Mouse (Mus musculus): Measurements from ENCODE around the gene Gm49358.

Gene Gm49358

GRCm38 (mm10) chr10:86814292-86815131 lies 50.7 kb downstream of the Gm49358 start:
- no peak for DNase-seq (ENCODE audit: low spot score)

DNA sequence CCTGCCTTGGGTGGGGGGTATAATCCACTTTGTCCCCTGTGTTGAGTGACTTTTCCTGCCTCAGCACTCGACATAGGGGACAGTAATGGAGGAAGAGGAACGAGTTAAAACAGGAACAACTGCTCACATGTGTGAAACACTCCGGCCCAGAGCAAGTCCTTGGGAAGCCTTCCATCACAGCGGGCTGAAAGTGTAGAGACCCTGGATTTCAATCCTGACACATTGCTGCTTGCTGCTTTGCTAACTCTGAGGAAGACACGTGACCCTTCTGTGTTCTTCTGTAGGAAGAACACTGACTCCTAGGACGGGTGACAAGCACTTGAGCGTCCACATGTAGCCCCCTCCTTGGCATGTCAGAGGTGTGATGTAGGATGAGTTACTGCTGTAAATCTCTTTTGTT lies 51.4 kb downstream of the Gm49358 start:
- no peak for DNase-seq (ENCODE audit: low spot score)

DNA sequence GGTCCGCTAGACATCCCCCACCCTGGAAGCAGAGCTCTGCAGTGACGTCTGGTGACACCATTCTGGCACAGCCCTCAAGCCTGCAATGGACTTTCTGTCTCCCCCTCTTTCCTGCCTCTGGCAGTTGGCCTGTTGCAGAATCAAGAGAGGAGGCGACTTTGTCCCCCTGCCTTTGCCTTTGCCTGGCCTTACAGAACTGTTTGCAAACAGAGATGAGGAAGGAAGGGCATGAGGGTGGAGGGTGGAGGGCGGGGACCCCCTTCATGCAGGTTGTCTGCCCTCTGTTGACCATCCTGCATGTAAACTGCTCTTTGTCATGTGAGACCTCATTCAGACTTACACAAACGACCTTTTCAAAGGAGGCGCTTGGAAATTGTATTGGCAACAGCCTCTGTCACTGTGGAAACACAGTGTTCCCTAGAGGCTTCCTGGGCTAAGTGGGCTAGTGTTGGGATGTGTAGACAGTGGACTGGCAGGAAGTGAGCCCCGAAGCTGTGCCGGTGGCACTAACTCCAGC lies 55.9 kb downstream of the Gm49358 start:
- DNase-seq (ENCODE audit: low spot score): peak; percentile 64

GRCm38 (mm10) chr10:86821014-86821413 lies 57.2 kb downstream of the Gm49358 start:
- DNase-seq (ENCODE audit: low spot score): no peak

DNA sequence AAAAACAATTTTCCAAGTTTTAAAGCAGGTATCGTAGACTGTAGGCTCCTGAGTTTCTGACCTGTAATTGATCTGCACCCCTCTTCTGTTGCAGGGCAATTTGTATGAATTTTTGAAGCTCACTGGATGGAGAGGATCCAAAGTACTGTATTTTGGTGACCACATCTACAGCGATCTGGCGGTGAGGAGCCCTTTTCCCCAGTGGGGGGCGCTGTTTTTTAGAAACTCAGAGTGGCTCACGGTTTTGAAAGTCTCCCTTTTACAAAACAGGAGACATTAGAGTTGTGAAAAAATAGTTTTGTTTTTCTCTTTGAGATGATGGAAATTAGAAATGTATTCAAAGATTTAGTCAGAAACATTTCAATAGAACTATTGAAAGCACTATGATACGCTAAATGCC lies 60.3 kb downstream of the Gm49358 start:
- DNase-seq (ENCODE audit: low spot score): no peak

- peak; percentile 43 for DNase-seq (ENCODE audit: low spot score)
Observed at GRCm38 (mm10) chr10:86824871-86825270, 61.1 kb downstream of the Gm49358 start.

DNA sequence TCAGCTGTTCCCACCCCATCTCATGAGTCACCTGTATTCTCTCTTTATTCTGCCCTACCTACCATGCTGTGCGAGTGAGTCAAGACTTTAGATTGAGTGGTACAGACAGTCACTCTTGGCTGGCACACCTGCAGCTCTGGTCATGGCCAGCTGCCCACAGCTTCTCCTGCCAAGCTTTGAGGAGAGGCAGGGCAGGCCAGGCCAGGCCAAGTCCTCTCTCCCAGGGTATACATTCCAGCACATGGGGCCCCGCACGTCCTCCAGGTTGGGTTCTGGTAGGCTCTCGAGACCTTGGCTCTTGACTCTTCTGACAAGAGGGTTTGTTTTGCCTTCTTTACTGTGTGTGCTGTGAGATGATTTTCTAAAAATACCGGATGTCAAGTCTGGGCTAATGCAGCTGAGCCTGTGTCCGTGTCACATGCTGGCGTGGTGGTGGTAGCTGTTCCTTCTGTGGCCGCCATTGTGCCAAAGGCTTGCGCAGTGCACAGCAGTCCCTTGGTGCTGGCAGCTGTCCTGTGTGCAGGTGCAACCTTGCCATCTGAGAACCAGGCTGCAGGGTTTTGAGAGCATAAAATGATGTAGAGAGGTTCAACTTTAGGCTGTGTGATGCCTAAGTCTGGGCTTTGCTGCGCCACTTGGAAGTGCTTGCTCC lies 62.2 kb downstream of the Gm49358 start:
- no peak for DNase-seq (ENCODE audit: low spot score)

GRCm38 (mm10) chr10:86826929-86827328 lies 63.2 kb downstream of the Gm49358 start:
- no peak for DNase-seq (ENCODE audit: low spot score)

DNA sequence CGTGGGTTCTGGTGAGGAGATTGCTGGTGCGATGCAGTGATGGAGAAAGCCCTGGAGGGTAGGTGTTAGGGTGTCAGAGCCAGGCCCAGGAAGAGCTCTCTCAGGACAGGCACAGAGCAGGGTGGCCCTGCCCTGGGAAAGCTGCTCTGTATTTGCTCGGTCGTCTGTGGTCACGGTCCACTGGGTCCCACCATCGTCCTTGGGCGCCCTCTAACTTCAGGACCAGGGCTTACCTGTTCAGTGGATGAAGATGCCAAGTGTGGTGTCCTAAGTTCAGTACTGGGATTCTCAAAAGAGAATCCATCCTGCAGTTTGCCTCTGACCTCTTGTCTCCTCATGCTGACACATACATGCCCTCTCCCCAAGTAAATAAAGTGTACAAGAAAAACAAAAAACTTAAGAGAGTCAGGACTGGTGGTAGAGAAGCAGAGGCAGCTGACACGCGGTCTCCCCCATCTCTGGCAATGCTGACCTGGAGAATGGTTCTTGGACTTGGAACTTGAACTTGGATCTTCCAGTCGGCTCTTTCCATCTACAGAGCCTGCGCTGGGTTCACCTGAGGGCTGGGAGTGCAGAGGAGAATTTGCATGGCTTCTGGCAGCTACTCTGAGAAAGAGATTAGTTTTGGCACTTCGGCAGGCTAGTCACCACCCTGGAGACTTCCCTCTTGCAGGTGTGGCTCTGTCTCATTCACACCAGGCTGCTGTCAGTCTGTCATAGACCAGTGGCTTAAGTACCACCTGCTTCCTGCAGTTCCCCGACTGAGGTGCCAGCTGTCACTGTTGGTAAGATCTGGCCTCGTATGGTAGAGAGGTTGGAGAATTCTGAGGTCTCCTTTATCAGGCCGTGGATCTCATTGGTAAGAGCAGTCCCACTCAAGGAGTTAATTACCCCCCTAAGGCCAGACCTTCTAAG lies 64.7 kb downstream of the Gm49358 start:
- no peak for DNase-seq (ENCODE audit: low spot score)

DNA sequence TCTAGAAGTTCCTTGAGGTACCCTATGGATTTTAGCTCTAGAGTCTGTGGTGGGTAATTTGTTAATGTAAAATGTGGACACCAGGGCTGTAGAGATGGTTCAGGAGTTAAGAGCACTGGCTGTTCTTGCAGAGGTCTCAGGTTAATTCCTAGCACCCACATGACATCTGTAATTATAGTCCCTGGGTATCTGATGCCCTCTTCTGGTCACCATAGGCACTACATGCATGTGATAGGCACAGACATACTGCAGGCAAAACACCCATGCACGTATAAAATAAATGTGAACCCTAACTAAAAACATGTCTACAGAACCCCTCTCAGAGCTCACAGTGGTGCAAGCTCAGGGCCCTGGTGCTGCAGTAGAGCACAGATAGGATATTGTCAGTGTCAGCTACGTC lies 65.7 kb downstream of the Gm49358 start:
- no peak for DNase-seq (ENCODE audit: low spot score)

- DNase-seq (ENCODE audit: low spot score): no peak
Observed at GRCm38 (mm10) chr10:86836784-86837183, 73.0 kb downstream of the Gm49358 start.

- DNase-seq (ENCODE audit: low spot score): no peak
Observed at GRCm38 (mm10) chr10:86838827-86839226, 75.1 kb downstream of the Gm49358 start.

- DNase-seq (ENCODE audit: low spot score): no peak
Observed at GRCm38 (mm10) chr10:86842659-86843058, 78.9 kb downstream of the Gm49358 start.

GRCm38 (mm10) chr10:86846926-86847467 lies 83.2 kb downstream of the Gm49358 start:
- DNase-seq (ENCODE audit: low spot score): no peak

DNA sequence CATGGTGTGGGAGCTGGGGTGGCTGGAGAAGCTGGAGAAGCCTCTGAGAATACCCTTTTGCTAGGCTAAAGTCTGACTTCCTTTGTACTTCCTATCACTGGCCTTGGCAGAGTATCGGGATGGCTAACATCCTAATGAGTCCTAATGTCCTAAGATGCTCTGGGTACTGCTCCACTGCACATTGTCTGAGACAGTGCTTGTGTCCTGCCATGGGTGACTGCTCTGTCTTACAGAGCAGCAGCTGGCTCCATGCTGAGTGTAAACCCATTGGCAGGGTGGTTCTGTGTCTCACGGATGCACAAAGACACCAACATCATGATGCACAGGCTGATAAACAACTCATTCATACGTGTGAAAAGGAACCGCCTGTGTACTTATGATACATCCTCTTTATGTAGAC lies 85.3 kb downstream of the Gm49358 start:
- DNase-seq (ENCODE audit: low spot score): no peak

DNA sequence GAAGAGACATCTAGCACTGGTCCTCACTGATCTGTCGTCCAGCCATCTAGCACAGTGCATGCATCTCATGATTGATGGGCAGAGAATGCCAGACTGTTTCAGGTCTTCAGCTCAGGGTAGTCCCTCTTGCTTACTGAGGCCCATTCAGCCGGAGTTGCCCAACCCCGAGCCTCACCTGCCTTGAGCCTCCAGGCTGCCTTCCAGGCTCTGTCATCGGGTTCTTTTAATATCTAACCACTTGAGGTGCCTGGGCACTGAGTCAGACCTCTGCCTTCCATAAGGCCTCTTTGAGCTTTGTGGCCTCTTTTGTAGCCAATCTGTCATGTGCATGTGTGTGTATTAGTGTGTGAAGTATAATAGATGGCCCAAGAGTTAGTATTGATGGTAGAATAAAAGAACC lies 85.7 kb downstream of the Gm49358 start:
- DNase-seq (ENCODE audit: low spot score): no peak

DNA sequence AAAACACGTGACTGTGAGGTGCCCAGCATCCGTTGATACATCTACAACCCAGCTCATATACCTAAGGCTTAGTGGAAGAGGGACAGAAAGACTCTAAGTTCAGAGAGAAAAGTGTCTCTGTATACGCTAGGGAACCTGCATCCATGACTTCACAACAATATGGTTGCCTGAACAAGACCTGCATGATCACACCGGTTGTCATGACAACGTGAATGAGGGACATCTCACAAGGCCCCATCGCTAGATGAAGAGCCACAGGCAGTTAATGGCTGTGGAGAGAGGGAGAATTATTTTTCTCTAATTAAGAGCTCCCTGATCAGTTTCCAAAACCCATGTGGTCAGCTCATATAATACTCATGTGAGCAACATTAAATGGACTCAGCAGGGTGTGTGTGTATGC lies 88.4 kb downstream of the Gm49358 start:
- DNase-seq (ENCODE audit: low spot score): no peak

- DNase-seq (ENCODE audit: low spot score): no peak
Observed at GRCm38 (mm10) chr10:86853433-86853832, 89.7 kb downstream of the Gm49358 start.

- no peak for DNase-seq (ENCODE audit: low spot score)
Observed at GRCm38 (mm10) chr10:86860396-86860795, 96.6 kb downstream of the Gm49358 start.

DNA sequence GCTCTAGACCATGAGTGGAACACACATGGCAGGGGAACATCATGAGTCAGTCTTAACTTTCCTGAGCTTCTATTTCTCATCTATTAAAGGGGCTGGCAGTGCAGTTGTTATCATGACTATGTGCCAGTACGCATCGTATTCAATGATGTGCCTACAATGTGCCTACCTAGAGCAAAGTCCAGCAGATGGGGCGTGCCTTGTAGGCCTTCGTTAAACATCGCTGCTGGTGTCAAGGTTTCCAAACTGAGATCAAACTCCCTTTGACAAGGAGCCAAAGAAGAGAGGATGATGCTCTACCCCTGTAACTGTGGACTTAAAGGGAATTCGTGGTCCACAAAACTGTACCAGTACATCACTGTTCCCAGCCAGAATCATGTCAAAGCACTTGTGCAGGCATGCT lies 98.7 kb downstream of the Gm49358 start:
- no peak for DNase-seq (ENCODE audit: low spot score)

DNA sequence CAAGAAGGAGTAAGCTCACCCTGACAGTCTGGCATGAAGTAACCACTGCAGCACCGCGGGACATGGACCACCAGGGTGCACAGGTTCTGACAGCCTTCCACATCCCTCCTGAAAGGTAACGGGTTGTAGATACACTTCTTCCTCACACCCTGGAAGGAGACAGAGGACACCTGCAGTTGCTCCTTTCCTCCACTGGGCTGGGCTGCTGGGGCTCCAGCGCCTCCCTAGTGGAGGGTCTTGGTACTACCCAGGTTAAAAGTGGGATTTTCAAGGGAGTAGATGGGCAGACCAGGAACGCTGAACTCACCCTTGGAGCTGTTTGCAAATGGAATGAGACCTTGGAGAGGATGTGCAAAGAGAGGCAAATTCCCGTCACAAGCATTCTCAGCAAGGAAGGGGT lies 99.7 kb downstream of the Gm49358 start:
- no peak for DNase-seq (ENCODE audit: low spot score)

DNA sequence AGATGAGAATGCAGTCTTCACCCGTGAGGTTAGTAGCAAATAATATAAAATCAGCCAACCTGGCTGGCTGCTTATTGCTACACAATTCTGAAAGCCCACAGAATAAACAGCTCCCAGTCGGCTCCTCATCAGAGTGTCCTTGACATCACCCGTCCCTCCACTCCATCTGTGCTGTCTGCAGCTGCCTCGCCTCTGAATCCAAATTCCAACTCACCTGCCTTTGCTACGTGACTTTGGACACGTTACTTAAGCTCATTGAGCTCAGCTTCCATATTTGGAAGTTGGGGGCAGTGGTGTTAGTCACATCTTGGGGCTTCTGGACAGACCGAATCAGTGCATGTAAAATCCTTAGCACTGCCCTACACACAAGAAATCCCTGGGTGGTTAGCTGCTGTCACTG lies 108.3 kb downstream of the Gm49358 start:
- DNase-seq (ENCODE audit: low spot score): no peak
